12 mouse cellular contexts compared by ENCODE assay signal in genomic region chr7:129918240-129919200, GRCm38 (mm10).
DNase-seq lines count a peak whose midpoint lies in the region; ATAC-seq and TF ChIP-seq lines count a peak whose summit lies in the region.
"Had no signal": no experiment of that assay in that cellular context is flagged by ENCODE, and none has a peak within 500 bp of the region (broad histone marks: within the 10 kb centered on the region; RNA-seq: fewer than 3 reads in every experiment).

No protein-coding gene starts in this region.

- TF ChIP-seq CTCF in cortical plate, adult 2 months (IDR thresholded peaks at IDR 0.05; ENCODE audit: extremely low read depth, insufficient read depth, low read length): no peak
- no peak for TF ChIP-seq CTCF in midbrain, postnatal 0 days (IDR thresholded peaks at IDR 0.05)

- peak; percentile 5 to 6 for DNase-seq in left cerebral cortex, adult 18-20 months (ENCODE audit: low spot score in 2 of 2)
- no peak for DNase-seq in left cerebral cortex, postnatal 10 days (ENCODE audit: extremely low spot score in 1 of 2, low spot score in 2 of 2)
- peak; percentile 38 for DNase-seq in cerebellum, adult 11 months
- peak; percentile 84 for DNase-seq in midbrain, postnatal 0 days (ENCODE audit: low spot score)
- no peak for DNase-seq in kidney, postnatal 10 days
- DNase-seq in adrenal gland, postnatal 25 days: no peak
- DNase-seq: adrenal gland, postnatal 36 days; liver, embryonic 13.5 days had no signal

- H3K9ac ChIP-seq in midbrain, postnatal 0 days (replicated peaks; ENCODE audit: low read length, poor library complexity, severe bottlenecking): no peak overlapping the region
- H3K9ac ChIP-seq: kidney, embryonic 15.5 days; liver, embryonic 13.5 days had no signal

- no peaks in the 10 kb centered on the region for H3K9me3 ChIP-seq in midbrain, postnatal 0 days (ENCODE audit: low read length)
- H3K9me3 ChIP-seq: embryonic facial prominence, embryonic 10.5 days; kidney, embryonic 15.5 days; liver, embryonic 13.5 days had no signal

- 0 out of 2 replicates have a peak overlapping the region, but pooled peaks have one; percentile 42 for H3K27ac ChIP-seq in cortical plate, adult 2 months (ENCODE audit: insufficient read depth, low read length)
- no peak overlapping the region for H3K27ac ChIP-seq in midbrain, postnatal 0 days (ENCODE audit: low read depth, low read length)
- H3K27ac ChIP-seq: embryonic facial prominence, embryonic 10.5 days; kidney, embryonic 15.5 days; liver, embryonic 13.5 days had no signal

- H3K4me3 ChIP-seq in cortical plate, adult 2 months (ENCODE audit: insufficient read depth, low read length): no peak overlapping the region
- no peak overlapping the region for H3K4me3 ChIP-seq in midbrain, postnatal 0 days (ENCODE audit: low read depth, low read length)
- H3K4me3 ChIP-seq: embryonic facial prominence, embryonic 10.5 days; kidney, embryonic 15.5 days; liver, embryonic 13.5 days had no signal

- no peak overlapping the region for H3K4me2 ChIP-seq in midbrain, postnatal 0 days (ENCODE audit: low read depth, low read length, poor library complexity, severe bottlenecking)
- H3K4me2 ChIP-seq: kidney, embryonic 15.5 days; liver, embryonic 13.5 days had no signal

- no peaks in the 10 kb centered on the region for H3K27me3 ChIP-seq in midbrain, postnatal 0 days (ENCODE audit: insufficient read depth, low read length)
- H3K27me3 ChIP-seq: kidney, embryonic 15.5 days; liver, embryonic 13.5 days had no signal

- no peak for TF ChIP-seq POLR2A in cortical plate, adult 2 months (IDR thresholded peaks at IDR 0.05; ENCODE audit: extremely low read depth, insufficient read depth, low read length)

- intact Hi-C loops in left cerebral cortex, postnatal 10 days (cut with DNase I): no loop called here

- 86% methylated on average over 18 of the region's 18 CpGs for WGBS in midbrain, postnatal 0 days

- no peak for ATAC-seq in midbrain, postnatal 0 days (ENCODE audit: low FRiP score)

- no peaks in the 10 kb centered on the region for H3K36me3 ChIP-seq in midbrain, postnatal 0 days (ENCODE audit: insufficient read depth, low read length)
- H3K36me3 ChIP-seq: embryonic facial prominence, embryonic 10.5 days; G1E; kidney, embryonic 15.5 days; liver, embryonic 13.5 days had no signal

- no peaks in the 10 kb centered on the region; the same call in 1 of the 2 replicates for H3K4me1 ChIP-seq in cortical plate, adult 2 months (ENCODE audit: control insufficient read depth, insufficient read depth, low read length)
- H3K4me1 ChIP-seq in midbrain, postnatal 0 days (ENCODE audit: insufficient read depth, low read length): no peaks in the 10 kb centered on the region
- H3K4me1 ChIP-seq: liver, embryonic 13.5 days had no signal

Comparison
In these comparisons a context has a peak if more than half of its experiments do, and no peak if none do; other contexts are left out.
1. DNase-seq: peak in left cerebral cortex, adult 18-20 months (2 of 2), cerebellum, adult 11 months (single experiment) and midbrain, postnatal 0 days (single experiment); none in left cerebral cortex, postnatal 10 days (0 of 2), kidney, postnatal 10 days (single experiment) and adrenal gland, postnatal 25 days (single experiment).